Mouse (Mus musculus): ENCODE measurements around the gene Dcun1d1.

- TF ChIP-seq CTCF (conservative IDR thresholded peaks at IDR 0.05; ENCODE audit: low read length), result no peak
- no peak for TF ChIP-seq POU5F1 (IDR thresholded peaks at IDR 0.05; ENCODE audit: borderline replicate concordance, low read length)
These were observed 13.8 kb downstream of the Dcun1d1 start for GRCm38 (mm10) chr3:35923495-35923894.
